Mouse (Mus musculus): ENCODE measurements around the gene Tuba1a. TPM values are rescaled to one million over a fixed set of nuclear protein-coding genes. Genes with fewer than 3 reads are reported as not detected.
"Not testable (repeated sequence)": the region's sequence is repeated elsewhere in the genome, so short reads cannot be mapped to it uniquely, and the experiment has no call there.

Tuba1a gene
- polyA plus RNA-seq, 1 experiment from 2014 or later, result 1,060 TPM

- 49% methylated on average over 16 of the region's 16 CpGs for WGBS
- Histone ChIP-seq H3K9me3 (no peaks in the 10 kb centered on the region), H3K9ac (no peak overlapping the region), H3K4me1 (peaks cover 33% of the 10 kb centered on the region), H3K4me3 (no peak overlapping the region), H3K27me3 (no peaks in the 10 kb centered on the region), H3K36me3 (no peaks in the 10 kb centered on the region), H3K27ac (no peak overlapping the region), H3K4me2 (no peak overlapping the region)
- ATAC-seq (ENCODE audit: borderline replicate concordance, extremely low read depth, low FRiP score, low TSS enrichment), result no peak
Measured at GRCm38 (mm10) chr15:98983431-98984081, 30.1 kb upstream of the Tuba1a start.

- Histone ChIP-seq H3K9me3 (no peaks in the 10 kb centered on the region), H3K4me1 (peaks cover 31% of the 10 kb centered on the region), H3K9ac (no peak overlapping the region), H3K4me2 (no peak overlapping the region), H3K4me3 (no peak overlapping the region), H3K27me3 (no peaks in the 10 kb centered on the region), H3K27ac (no peak overlapping the region), H3K36me3 (no peaks in the 10 kb centered on the region)
- WGBS, result 75% methylated on average over 6 of the region's 6 CpGs
- ATAC-seq (ENCODE audit: borderline replicate concordance, extremely low read depth, low FRiP score, low TSS enrichment), result no peak
Measured at GRCm38 (mm10) chr15:98982100-98982499, 28.6 kb upstream of the Tuba1a start.

GRCm38 (mm10) chr15:98980012-98980614 is 26.6 kb upstream of the Tuba1a start:
- ATAC-seq (ENCODE audit: borderline replicate concordance, extremely low read depth, low FRiP score, low TSS enrichment), result no peak
- Histone ChIP-seq H3K4me2 (no peak overlapping the region), H3K4me3 (no peak overlapping the region), H3K9ac (no peak overlapping the region), H3K9me3 (no peaks in the 10 kb centered on the region), H3K27ac (no peak overlapping the region), H3K36me3 (no peaks in the 10 kb centered on the region), H3K4me1 (peaks cover 22% of the 10 kb centered on the region), H3K27me3 (no peaks in the 10 kb centered on the region)
- WGBS, result 44% methylated on average over 7 of the region's 7 CpGs

- Histone ChIP-seq H3K9ac (no peak overlapping the region), H3K27me3 (no peaks in the 10 kb centered on the region), H3K4me1 (peaks cover 15% of the 10 kb centered on the region), H3K9me3 (no peaks in the 10 kb centered on the region), H3K4me3 (no peak overlapping the region), H3K4me2 (no peak overlapping the region), H3K27ac (no peak overlapping the region), H3K36me3 (no peaks in the 10 kb centered on the region)
- WGBS, result 69% methylated on average over 20 of the region's 20 CpGs
- no peak for ATAC-seq (ENCODE audit: borderline replicate concordance, extremely low read depth, low FRiP score, low TSS enrichment)
Measured at GRCm38 (mm10) chr15:98978409-98979172, 25.1 kb upstream of the Tuba1a start.

- no peak overlapping the region for H3K4me3 ChIP-seq
- ATAC-seq (ENCODE audit: borderline replicate concordance, extremely low read depth, low FRiP score, low TSS enrichment), result 0 out of 2 replicates have a peak, but pooled peaks have one; percentile 61
- H3K9me3 ChIP-seq, result no peaks in the 10 kb centered on the region
- WGBS, result 51% methylated on average over 14 of the region's 14 CpGs
- peaks cover 15% of the 10 kb centered on the region for H3K4me1 ChIP-seq
- no peaks in the 10 kb centered on the region for H3K27me3 ChIP-seq
- no peak overlapping the region for H3K4me2 ChIP-seq
- no peak overlapping the region for H3K9ac ChIP-seq
- peak overlapping the region; percentile 46; the same call in 1 of the 2 replicates for H3K27ac ChIP-seq
- H3K36me3 ChIP-seq, result no peaks in the 10 kb centered on the region
Measured at GRCm38 (mm10) chr15:98977759-98978408, 24.4 kb upstream of the Tuba1a start.

GRCm38 (mm10) chr15:98976763-98977758 is 23.6 kb upstream of the Tuba1a start:
- no peak overlapping the region for H3K4me2 ChIP-seq
- no peaks in the 10 kb centered on the region for H3K9me3 ChIP-seq
- ATAC-seq (ENCODE audit: borderline replicate concordance, extremely low read depth, low FRiP score, low TSS enrichment), result no peak
- H3K9ac ChIP-seq, result no peak overlapping the region
- peaks cover 15% of the 10 kb centered on the region for H3K4me1 ChIP-seq
- no peak overlapping the region for H3K4me3 ChIP-seq
- no peaks in the 10 kb centered on the region for H3K27me3 ChIP-seq
- no peaks in the 10 kb centered on the region for H3K36me3 ChIP-seq
- no peak overlapping the region for H3K27ac ChIP-seq
- 60% methylated on average over 21 of the region's 21 CpGs for WGBS

- H3K4me3 ChIP-seq, result no peak overlapping the region
- H3K27me3 ChIP-seq, result no peaks in the 10 kb centered on the region
- no peak overlapping the region for H3K4me2 ChIP-seq
- no peaks in the 10 kb centered on the region for H3K36me3 ChIP-seq
- no peak overlapping the region for H3K27ac ChIP-seq
- peaks cover 39% of the 10 kb centered on the region for H3K4me1 ChIP-seq
- WGBS, result 85% methylated on average over 9 of the region's 9 CpGs
- no peaks in the 10 kb centered on the region for H3K9me3 ChIP-seq
- H3K9ac ChIP-seq, result no peak overlapping the region
- ATAC-seq (ENCODE audit: borderline replicate concordance, extremely low read depth, low FRiP score, low TSS enrichment), result no peak
Measured at GRCm38 (mm10) chr15:98973015-98973614, 19.6 kb upstream of the Tuba1a start.

GRCm38 (mm10) chr15:98971576-98972320 is 18.2 kb upstream of the Tuba1a start:
- not testable (repeated sequence) for H3K27ac ChIP-seq; H3K4me2 ChIP-seq; ATAC-seq (ENCODE audit: borderline replicate concordance, extremely low read depth, low FRiP score, low TSS enrichment); H3K9me3 ChIP-seq; H3K4me3 ChIP-seq; H3K27me3 ChIP-seq; H3K9ac ChIP-seq; H3K36me3 ChIP-seq
- peaks cover 26% of the 10 kb centered on the region for H3K4me1 ChIP-seq
- 59% methylated on average over 15 of the region's 15 CpGs for WGBS

DNA sequence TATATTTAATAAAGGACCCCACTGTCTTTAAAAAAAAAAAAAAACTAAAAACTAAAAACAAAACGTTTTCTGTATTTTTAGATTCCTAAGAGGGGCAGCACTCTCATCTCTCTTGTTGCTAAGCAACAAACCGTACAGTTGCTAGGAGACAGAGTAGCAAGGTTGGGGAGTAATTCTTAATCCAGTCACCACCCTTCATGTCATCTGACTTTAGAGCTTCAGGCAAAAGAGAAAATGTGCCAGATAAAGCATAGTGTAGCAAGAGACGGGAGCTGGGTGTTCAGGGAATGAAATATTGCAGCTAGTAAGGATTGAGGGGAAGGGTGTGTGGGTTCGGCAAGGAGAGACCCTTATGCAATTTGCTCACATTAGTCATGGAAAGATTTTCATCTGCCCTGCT is 17.6 kb upstream of the Tuba1a start:
- H3K4me2 ChIP-seq, result no peak overlapping the region
- no peaks in the 10 kb centered on the region for H3K27me3 ChIP-seq
- no peaks in the 10 kb centered on the region for H3K36me3 ChIP-seq
- no peak for ATAC-seq (ENCODE audit: borderline replicate concordance, extremely low read depth, low FRiP score, low TSS enrichment)
- H3K9ac ChIP-seq, result no peak overlapping the region
- H3K4me1 ChIP-seq, result peaks cover 25% of the 10 kb centered on the region
- H3K9me3 ChIP-seq, result no peaks in the 10 kb centered on the region
- H3K4me3 ChIP-seq, result no peak overlapping the region
- WGBS, result 22% methylated on average over 4 of the region's 4 CpGs
- H3K27ac ChIP-seq, result no peak overlapping the region

GRCm38 (mm10) chr15:98969372-98970101 is 16.0 kb upstream of the Tuba1a start:
- Histone ChIP-seq H3K4me1 (peaks cover 25% of the 10 kb centered on the region), H3K4me3 (no peak overlapping the region), H3K9ac (no peak overlapping the region), H3K9me3 (no peaks in the 10 kb centered on the region), H3K4me2 (peak overlapping the region; percentile 17), H3K27ac (peak overlapping the region; percentile 46), H3K27me3 (no peaks in the 10 kb centered on the region), H3K36me3 (no peaks in the 10 kb centered on the region)
- WGBS, result 20% methylated on average over 16 of the region's 16 CpGs
- no peak for ATAC-seq (ENCODE audit: borderline replicate concordance, extremely low read depth, low FRiP score, low TSS enrichment)

Data from lung, embryonic 15.5 days (tissue).